Mouse (Mus musculus) liver, adult (tissue): ENCODE data around the gene Plekhd1.

Experiments
- GATA4 ChIP-seq: IDR thresholded peaks from 2 replicates; pipeline ENCODE4 v1.6.1; 2014; ENCODE audit warnings: mild to moderate bottlenecking, low read length; ENCODE audit not compliant: insufficient replicate concordance

The Plekhd1 gene

DNA sequence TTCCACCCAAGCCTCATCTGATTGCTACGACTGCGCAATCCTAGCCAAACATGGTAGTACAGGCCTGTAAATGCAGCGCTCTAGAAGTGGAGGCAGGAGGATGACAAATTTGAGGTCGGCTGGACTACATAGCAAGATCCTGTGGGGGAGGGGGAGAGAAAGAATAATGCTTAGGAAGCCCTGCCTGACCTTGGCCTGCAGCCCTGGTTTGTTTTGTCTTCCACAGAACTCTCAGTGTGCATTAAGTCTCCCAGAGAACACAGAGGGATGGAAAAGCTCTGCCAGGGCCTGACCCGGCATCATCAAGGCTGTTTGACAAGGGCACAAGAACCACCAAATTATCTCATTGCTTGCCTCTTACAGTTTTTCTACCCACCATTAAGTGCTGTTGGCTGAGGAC is 2.7 kb upstream of the Plekhd1 start:
- no peak for TF ChIP-seq GATA4

DNA sequence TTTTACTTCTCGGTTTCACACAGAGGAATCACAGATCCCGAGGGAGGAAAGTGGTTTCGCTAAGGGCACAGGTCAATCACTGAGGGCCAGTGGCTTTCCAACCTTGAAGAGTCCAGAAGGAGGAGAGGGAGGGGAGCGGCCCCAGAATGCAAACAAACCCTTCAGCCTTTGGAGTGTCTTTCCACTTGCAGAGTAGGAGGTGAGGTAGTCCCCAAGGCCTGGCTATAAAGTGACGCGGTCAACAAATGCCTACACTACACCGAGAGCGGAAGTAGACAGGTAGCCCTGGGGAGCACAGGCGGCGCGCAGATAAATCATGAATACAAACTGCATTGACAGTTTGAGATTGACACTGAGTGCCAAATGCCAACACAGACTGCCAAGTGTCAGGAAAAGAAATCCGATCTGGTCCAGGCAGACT is 710 bp upstream of the Plekhd1 start:
- no peak for TF ChIP-seq GATA4

DNA sequence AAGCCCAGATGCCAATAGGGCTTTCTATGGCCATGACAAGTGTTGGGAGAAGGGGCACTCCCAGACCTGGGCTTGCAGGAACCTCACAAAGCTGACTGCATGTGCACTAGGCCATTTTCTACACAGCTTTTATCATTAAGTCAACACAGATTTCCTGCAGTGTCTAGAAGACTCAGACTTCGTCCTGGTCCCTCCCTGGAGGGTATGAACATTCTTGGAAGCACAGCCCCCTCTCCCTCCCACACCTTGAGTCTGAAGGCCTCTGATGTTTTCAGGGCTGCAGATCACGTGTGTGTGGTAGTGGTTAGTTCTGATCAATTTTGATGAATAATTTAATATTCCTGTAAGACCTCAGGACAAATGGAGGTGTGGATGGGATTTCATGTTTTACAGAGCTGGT is 1.3 kb downstream of the Plekhd1 start:
- TF ChIP-seq GATA4: no peak

DNA sequence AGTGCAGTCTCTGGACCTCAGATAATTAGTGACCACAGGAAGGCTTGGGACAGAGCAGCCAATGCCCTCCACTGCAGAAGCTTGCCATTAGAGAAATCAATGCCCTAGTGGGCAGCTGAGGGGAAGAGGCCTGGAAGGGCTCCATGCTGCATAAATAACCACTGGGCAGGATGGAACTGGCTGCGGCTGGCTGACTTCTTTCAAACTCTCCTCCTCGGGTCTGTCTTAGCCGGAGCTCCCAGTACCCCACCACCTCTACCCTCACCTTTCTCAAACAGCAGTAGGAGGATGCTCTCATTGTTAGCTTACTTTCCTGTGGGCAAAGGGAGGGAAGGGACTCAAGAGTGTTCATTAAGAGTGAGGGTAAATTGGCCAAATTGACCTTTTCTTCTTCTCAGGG is 2.6 kb downstream of the Plekhd1 start:
- no peak for TF ChIP-seq GATA4

DNA sequence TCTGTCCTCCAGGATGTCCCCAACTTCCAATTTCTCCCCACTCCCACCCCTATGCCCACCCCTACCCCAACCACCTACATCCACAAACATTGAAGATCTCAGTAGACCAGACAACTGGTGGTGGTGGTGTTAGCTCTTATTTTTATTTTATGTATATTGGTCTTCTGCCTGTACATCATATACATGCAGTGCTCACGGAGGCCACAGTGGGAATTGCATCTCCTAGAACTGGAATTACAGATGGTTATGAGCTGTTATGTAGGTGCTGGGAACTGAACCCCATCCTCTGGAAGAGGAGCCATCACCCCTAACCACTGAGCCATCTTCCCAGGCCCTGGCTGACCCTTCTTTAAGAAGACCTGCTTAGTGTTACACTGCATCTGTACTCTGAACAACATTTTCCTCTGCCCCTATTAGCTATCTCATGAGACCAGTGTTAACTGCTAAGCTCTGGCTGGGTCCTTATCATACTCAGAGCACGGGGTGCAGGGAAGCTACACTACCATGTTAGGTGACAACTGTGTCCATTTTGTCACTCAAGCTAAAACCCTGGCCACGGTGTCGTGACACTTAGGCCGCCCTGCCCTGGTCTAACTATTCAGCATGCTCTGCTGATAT is 6.2 kb downstream of the Plekhd1 start:
- no peak for TF ChIP-seq GATA4

DNA sequence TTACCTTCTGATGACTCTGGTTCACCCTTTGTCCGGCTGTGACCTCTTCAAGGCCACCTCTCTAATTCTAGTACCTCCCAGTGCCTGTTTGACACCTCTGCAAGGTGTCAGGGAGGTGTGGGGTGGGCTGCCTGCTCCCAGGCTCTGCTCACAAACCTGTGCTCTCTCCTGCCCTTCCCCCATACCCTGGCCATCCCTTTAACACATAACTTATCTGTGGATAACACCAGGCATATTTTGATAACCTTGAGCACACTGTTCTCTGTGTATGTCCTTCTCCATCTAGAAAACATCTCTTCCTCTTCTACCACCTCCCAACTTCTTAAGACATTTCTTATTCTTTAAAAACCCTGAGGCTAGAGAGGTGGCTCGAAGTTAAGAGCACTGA is 6.7 kb downstream of the Plekhd1 start:
- TF ChIP-seq GATA4: no peak

DNA sequence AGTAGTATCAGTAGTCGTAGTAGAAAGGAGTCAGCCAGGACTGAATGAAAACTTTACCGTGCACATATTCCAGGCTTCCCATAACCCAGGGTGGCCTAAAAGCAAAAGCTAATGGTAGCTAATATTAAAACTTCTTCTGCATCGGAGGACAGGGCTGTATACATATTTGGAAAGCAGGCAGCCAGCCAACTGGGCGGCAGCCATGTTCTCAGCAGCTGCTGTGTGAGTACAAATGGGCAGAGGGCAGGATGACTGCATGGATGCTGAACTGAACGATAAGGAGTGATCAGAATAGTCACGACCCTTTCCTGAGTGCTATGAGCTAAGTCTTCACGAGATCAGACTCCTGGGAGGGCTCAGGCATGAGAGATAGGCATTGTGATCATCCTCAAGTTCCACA is 8.9 kb downstream of the Plekhd1 start:
- no peak for TF ChIP-seq GATA4

DNA sequence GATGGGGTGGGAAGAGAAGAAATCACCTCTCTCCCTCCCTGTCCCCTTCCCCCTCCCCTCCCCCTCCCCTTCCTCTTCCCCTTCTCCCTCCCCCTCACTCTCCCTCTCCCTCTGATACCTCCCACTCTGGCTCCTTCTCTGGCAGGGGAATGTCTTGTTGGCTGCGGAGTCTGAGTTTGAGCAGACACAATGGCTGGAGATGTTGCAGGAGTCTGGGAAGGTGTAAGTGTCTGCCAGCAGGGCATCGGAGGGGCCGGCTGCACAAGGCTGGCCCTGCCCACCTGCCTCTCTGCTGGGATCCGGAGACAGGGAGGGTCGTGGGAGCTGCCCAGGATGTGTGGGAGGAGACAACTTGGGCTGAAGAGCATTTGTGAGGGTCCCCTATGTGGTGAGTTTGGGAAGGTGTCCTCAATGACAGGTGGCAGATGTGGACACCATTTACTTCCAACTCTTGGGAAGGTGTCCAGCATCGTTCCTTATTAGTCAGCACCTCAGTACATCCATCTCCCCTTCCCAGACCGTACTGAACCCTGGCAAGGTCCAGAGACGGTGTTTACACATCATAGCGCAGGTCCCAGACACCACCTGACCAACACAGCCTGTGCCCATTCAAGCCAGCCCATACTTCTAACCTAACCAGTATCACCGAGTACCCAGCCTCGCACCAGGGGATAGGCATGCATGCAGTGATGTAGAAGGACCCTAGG is 14.0 kb downstream of the Plekhd1 start:
- no peak for TF ChIP-seq GATA4

DNA sequence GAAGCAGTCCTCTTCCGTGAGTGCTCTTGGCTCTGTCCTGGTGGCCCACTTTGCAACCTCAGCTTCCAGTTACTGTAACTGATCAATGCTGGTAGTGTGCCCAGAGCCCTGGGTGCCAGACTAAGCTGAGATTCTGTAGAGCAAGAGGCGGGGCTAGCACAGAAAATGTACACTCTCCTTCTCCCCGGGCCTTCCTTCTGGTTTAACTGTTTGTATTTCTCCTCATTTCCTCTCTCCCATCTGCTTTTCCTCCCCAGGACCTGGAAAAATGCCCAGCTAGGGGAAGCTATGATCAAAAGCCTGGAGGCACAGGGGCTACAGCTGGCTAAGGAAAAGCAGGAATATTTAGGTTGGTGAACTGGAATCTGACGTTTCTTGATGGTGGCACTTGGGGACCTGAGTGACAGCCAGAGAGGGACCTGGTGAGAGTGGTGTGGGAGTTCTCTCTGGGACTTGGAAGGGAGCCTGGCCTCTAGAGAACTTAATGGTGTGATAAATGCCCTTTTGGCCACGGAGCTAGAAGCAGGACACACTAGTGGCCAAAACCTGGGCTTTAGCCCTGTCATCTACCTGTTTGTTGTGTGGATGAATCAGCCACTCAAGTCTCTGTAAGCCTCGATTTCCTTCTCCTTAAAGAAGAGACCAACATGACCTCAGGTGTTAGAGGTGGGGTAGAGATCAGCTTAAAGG is 14.7 kb downstream of the Plekhd1 start:
- no peak for TF ChIP-seq GATA4

DNA sequence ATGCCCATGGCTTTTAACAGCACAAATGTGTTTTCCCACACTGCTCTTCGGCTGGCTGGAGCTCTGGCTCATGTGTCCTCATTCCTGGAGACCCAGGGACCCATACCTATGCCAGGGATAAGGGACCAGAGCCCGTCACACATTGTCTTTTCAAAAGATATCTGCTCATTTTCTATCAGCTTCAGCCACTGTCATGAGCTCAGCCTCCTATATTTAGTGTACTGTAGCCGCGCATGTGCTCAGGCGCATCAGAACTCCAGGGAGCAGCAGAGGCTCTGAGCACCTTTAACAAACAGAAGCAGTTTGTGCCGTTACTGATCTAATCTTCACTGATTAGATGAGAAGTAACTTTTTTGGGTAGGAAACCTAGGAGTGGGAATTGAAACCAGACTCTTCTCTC is 23.5 kb downstream of the Plekhd1 start:
- no peak for TF ChIP-seq GATA4

DNA sequence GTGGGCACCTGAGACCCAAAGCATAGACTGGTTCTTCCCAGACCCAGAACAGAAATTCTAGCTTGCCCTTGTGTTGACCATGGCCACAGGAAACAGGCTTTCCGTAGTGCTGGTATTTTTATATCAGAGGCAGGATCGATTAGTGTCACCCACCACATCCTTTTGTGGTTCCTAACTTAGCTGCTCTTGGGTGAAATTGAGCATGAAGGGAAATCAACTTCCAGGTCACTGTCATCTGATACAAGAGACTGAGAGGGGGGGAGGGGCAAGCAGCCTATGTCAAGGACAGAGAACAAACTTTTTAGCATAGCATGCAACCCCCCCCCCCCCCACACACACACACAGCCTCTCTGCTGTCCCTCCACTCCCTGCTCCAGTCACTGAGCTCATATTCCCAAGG is 26.8 kb downstream of the Plekhd1 start:
- no peak for TF ChIP-seq GATA4

DNA sequence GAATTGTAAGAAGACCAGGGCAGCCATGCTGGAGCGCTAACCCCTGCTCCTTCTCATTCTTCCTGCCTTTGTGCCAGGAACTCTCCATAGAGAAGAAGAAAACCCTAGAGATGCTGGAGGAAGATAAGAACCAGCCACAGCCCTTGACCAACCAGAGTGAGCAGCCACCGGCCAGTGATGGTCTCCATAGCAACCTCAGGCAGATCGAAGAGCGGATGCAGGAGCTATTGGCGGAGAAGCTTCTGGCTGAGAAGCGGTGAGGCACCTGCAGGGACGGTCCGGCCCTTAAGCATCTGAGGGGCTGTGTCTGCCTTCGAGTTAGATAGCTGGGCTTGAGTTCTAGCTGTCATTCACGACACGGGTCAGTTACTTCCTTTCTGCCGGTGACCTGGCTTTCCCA is 28.1 kb downstream of the Plekhd1 start:
- TF ChIP-seq GATA4: no peak

DNA sequence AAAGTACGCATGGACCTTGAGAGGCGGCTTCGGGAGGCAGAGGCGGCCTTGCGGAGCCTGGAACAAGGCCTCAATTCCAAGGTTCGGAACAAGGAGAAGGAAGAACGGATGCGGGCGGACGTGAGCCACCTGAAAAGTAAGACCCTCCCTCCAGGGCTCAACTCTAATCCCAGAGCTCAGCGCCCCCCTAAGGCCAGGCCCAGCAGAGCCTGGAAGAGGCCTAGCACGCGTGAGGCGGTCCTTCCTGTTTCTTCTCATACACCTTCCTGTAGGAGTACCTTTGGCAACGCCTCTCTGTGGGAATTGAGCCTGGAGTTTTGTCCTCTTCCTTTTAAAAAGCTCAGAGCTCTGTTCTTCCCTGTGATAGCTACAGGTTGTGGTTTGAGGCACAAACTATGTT is 29.1 kb downstream of the Plekhd1 start:
- no peak for TF ChIP-seq GATA4

DNA sequence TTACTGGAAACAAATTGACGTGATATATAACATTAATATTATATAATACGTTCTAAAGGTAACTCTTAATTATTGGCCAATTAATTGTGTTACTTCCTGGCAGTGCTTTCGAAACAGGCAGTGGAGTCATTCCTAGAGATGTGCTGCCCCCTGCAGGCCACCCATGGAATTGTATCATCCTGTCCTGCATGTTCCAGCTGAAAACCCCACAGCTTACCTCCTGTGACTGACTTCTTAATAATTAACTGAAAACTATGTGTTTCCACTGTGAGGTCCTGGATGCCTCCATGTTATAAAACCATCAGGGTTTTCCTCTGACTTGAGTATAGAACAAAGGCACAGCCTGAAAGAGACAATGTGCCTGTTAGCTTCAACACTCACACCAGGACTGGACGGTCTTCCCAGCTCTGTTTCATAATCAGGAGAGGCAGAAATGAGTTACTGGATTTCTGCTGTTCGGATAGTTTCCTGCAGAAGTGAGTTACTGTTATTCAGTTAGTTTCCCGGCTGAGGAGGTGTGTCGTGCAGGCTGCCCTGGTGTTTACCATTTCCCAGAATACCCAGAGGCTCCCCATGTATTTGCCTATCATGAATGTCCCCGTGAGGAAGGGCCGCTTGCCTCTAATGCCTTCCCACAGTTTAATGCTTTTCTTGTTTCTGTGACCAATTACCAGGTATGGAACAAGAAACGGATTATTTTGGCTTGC is 32.6 kb downstream of the Plekhd1 start:
- TF ChIP-seq GATA4: no peak

DNA sequence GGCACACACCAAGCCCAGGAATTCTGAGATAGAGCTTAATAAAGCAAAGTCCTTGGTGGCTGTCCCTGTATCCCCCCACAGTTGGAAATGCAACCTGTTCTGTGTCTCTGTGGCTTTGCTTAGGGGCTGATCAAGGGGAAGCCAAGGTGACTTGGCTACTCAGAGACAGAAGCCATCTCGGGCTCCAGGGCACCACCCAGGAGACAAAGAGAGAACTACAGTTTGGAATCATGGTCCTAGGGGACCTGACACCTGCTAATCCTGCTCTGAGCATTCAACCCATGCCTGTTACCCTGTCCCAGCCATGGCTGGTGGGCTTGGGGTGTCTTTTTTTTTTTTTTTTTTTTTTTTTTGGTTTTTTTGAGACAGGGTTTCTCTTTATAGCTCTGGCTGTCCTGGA is 35.8 kb downstream of the Plekhd1 start:
- TF ChIP-seq GATA4: no peak

DNA sequence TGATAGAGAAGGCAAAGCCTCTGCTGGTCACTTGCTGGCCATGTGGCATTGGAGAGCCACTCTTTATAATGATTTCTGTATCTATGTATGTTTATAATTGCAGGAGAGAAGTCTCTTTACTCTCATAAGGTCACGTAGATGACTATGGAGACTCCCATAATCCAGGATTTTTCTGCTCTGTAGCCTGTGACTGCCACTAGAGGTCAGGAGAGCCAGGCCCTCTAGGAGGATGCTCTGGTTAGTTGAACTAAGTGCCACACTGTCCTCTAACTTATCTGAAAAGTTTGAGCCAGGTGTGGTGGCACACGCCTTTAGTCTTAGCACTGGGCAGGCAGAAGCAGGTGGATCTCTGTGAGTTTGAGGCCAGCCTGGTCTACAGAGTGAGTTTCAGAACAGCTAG is 36.4 kb downstream of the Plekhd1 start:
- no peak for TF ChIP-seq GATA4
